Comparison of ENCODE assay signal across 19 mouse cellular contexts in the genomic region with DNA sequence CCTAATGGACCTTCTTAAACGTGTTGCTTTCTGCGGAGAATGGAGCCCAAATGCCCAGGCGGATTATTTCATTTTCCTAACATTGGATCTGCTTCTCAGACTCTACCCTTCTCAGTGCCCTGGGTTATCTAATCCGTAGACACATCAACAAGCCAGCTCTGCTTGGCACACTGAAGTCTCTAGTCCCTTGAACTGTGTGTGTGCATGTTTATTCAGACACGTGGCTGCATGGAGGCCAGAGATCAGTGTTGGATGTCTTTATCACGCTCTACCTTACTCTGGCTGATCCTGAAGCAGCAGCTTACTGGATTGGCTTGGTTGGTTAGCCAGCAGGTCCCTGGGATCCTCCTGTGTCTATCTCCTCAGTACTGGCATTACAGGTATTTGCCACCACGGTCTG.
DNase-seq lines count a peak whose midpoint lies in the region; ATAC-seq and TF ChIP-seq lines count a peak whose summit lies in the region.
"Had no signal": no experiment of that assay in that cellular context is flagged by ENCODE, and none has a peak within 500 bp of the region (broad histone marks: within the 10 kb centered on the region; RNA-seq: fewer than 3 reads in every experiment).

No protein-coding gene starts in this region.

- H3K4me3 ChIP-seq in liver, adult 2 months (ENCODE audit: insufficient read depth, low read depth, low read length), result no peak overlapping the region
- H3K4me3 ChIP-seq in liver, embryonic 11.5 days (ENCODE audit: low read depth, low read length), result no peak overlapping the region

- no peak overlapping the region for H3K27ac ChIP-seq in liver, adult 2 months (replicated peaks; ENCODE audit: insufficient read depth, low read depth, low read length)
- H3K27ac ChIP-seq in liver, embryonic 11.5 days (ENCODE audit: low read depth, low read length), result no peak overlapping the region

- H3K79me2 ChIP-seq in liver, adult 2 months (ENCODE audit: control insufficient read depth, insufficient read depth, low read length), result no peaks in the 10 kb centered on the region

- H3K4me2 ChIP-seq in liver, embryonic 11.5 days, result no peak overlapping the region

- peak; percentile 69 for DNase-seq in heart, adult 11 months
- DNase-seq in heart, adult 18-20 months, result no peak
- DNase-seq in liver, adult 2 months (ENCODE audit: extremely low read depth, low read depth, low spot score), result peak; percentile 91
- DNase-seq in liver, embryonic 11.5 days (ENCODE audit: low spot score), result no peak
- DNase-seq: adrenal gland, adult 2 months; adrenal gland, adult 8-10 months; adrenal gland, postnatal 10 days; adrenal gland, postnatal 14 days; adrenal gland, postnatal 25 days; adrenal gland, postnatal 36 days; B cell, adult 2 months; cerebellum, adult 11 months; cerebellum, adult 11-12 months; cerebellum, adult 18-20 months had no signal

- H3K9ac ChIP-seq in liver, adult 2 months (ENCODE audit: low read depth, low read length), result no peak overlapping the region
- no peak overlapping the region for H3K9ac ChIP-seq in liver, embryonic 11.5 days (ENCODE audit: low read depth, low read length)

- no peaks in the 10 kb centered on the region for H3K4me1 ChIP-seq in liver, adult 2 months (ENCODE audit: control insufficient read depth, insufficient read depth, low read length)
- no peaks in the 10 kb centered on the region for H3K4me1 ChIP-seq in liver, embryonic 11.5 days (replicated peaks; ENCODE audit: control insufficient read depth, insufficient read depth, low read length)

- no peak for TF ChIP-seq CTCF in liver, adult 2 months (IDR thresholded peaks at IDR 0.05; ENCODE audit: low read depth, low read length)

- no peaks in the 10 kb centered on the region for H3K36me3 ChIP-seq in liver, adult 2 months (ENCODE audit: control insufficient read depth, insufficient read depth, low read length)
- H3K36me3 ChIP-seq in liver, embryonic 11.5 days (ENCODE audit: control insufficient read depth, insufficient read depth, low read length), result no peaks in the 10 kb centered on the region
- H3K36me3 ChIP-seq: G1E had no signal

- no peak for ATAC-seq in liver, embryonic 11.5 days (replicated peaks; ENCODE audit: low FRiP score)
- ATAC-seq: activated CD4-positive, CD25-positive, alpha-beta regulatory T cell, adult 4 months; CD4-positive, CD25-positive, alpha-beta regulatory T cell, adult 4 months; Patski had no signal

- WGBS in liver, adult 2 months, result 79% methylated on average over 7 of the region's 7 CpGs
- whole genome bisulfite sequencing in liver, embryonic 11.5 days, result 81% methylated on average over 7 of the region's 7 CpGs

- H3K9me3 ChIP-seq in liver, embryonic 11.5 days (ENCODE audit: control insufficient read depth, low read length), result no peaks in the 10 kb centered on the region

- no peaks in the 10 kb centered on the region for H3K27me3 ChIP-seq in liver, adult 2 months (ENCODE audit: control insufficient read depth, insufficient read depth, low read length)
- H3K27me3 ChIP-seq in liver, embryonic 11.5 days (replicated peaks; ENCODE audit: control insufficient read depth, insufficient read depth, low read length), result no peaks in the 10 kb centered on the region
- H3K27me3 ChIP-seq: CH12.LX had no signal

- TF ChIP-seq POLR2A in liver, adult 2 months (IDR thresholded peaks at IDR 0.05; ENCODE audit: extremely low read depth, insufficient read depth, low read length), result no peak

Comparison
In these comparisons a context has a peak if more than half of its experiments do, and no peak if none do; other contexts are left out.
1. DNase-seq: peak in heart, adult 11 months (single experiment) and liver, adult 2 months (single experiment); none in heart, adult 18-20 months (0 of 2) and liver, embryonic 11.5 days (single experiment).